Mouse (Mus musculus): ENCODE data around the gene Ednra.

Ednra gene

GRCm38 (mm10) chr8:77724046-77724930, at the start of gene Ednra:
Ednra (minus strand) TSS chr8:77724464.
- DNase-seq (ENCODE audit: low spot score) = no peak

- no peak for DNase-seq (ENCODE audit: low spot score)
These were observed 49.6 kb upstream of the Ednra start for GRCm38 (mm10) chr8:77773831-77774230.

- no peak for DNase-seq (ENCODE audit: low spot score)
These were observed 49.0 kb upstream of the Ednra start for GRCm38 (mm10) chr8:77773256-77773655.

DNA sequence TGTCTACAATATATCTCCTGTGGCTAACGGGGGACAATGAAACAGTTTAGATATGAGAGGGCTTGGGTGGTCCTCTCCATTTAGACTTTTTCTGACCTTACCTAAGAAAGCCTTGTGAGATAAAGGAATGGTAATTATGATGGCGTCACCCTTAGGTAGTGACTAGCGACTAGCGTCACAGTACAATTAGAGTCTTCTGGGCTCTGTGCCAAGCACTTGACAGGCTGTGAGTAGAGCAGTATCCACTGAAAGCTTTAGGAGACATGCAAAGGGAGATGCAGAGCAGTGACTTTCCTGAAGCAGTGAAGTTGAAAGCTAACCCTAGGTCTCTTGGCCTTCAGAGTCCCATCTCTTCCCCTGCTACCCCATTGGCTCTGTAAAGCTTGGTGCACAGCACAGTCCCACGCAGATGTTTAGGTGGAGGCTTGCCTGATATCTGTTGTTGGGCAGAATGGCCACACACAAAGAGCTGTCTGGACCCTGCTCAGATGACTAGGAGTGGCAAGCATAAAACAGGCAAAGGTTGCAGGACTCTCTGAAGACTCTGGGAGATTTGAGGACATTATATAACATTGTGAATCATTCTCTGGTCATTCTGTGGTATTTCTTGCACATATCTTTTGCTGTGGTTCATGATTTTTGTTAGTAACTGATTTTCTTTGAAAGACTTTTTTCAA, 48.1 kb upstream of the Ednra start:
- DNase-seq (ENCODE audit: low spot score) = no peak

- DNase-seq (ENCODE audit: low spot score) = no peak
These were observed 46.7 kb upstream of the Ednra start for GRCm38 (mm10) chr8:77770966-77771365.

DNA sequence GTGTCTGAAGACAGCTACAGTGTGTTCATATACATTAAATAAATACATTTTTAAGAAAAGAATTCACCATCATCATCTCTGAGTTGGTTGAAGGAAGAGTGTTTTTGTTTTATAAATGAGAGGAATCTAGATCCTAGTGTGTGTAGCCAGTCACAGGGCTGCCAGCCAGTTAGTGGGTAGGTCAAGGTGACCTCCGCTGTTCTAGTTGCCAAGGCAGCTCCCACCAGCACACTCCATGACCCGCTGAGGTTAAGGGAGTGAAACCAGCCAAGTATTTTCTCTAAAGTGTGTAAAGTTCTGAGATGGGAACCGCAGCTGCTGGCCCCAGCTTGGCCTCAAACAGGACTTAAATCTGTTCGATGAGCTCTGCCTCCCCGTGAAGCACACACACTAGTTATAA, 44.7 kb upstream of the Ednra start:
- DNase-seq (ENCODE audit: low spot score) = no peak

DNA sequence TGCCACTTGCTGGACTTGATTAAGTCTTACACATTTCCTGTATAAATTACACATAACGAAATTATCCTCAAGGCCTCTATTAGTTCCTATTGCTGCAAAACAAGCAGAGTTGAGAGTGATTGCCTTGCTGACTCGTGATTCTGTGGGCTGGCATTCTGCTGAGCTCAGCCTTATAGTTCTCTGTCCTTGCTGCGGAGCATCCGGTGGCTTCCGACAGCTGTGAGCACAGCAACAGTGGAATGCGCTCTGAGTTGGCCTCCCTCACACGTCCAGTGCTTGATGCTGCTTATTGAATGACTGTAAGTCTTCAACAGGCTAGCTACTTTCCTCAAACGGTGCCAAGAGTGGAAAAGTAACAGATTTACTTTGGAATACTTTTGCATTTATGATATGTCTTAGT, 40.0 kb upstream of the Ednra start:
- DNase-seq (ENCODE audit: low spot score) = no peak

GRCm38 (mm10) chr8:77762967-77763366, 38.7 kb upstream of the Ednra start:
- DNase-seq (ENCODE audit: low spot score) = no peak

DNA sequence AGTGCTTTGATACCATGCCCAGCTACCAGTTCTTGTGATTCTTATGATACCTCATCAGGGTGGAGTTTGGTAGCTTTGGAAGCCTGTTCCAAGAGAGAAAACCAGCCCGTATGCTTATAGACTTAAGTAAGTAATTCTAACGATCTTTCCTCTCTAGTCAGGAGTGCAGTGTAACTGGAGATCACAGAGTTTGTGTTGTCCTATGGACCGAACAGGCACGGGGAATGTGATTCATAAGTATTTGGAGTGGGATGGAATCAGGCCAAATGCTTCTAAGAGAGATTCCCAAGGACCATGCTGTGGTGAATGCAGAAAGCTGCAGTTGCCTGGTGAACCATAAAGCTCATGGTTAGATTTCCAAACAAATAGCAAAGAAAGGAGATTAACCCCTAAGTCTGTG, 31.2 kb upstream of the Ednra start:
- no peak for DNase-seq (ENCODE audit: low spot score)

- DNase-seq (ENCODE audit: low spot score) = no peak
These were observed 29.5 kb upstream of the Ednra start for GRCm38 (mm10) chr8:77753796-77754195.

DNA sequence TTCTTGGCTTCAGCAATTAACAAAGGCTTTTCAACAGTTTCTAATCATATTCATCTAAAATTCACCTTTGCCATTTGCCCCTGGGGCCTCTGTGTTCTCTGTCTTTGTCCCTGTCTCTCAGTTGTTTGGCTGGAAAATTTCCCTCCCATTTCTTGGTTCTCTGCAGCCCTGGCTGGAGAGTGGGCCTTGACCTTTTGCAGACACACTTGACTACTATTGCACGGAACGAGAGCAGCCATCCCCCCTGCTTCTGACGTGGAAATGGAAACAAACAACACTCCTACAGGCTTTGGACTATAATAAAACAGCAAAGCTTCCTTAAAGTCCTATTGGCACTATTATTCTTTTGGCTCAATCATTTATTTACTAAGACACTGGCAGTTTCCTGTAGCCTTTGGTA, 27.8 kb upstream of the Ednra start:
- DNase-seq (ENCODE audit: low spot score) = no peak

DNA sequence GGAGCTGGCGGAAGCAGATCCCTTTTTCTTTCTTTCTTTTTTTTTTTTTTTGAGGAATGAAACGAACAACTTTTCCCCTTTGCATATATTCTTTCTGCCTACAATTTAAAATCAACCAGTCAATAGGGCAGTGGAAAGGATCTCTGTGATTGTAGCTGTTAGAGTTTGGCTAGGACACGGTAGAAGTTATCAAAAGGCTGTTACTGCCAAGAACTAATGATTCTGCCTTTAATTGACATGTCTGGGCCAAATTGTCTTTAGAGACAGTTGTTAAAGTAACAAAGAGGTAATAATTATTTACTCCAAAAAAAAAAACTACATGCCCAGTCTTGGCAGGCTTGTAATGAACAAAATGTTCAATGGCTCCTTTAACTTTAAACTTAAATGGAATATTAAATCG, 26.1 kb upstream of the Ednra start:
- no peak for DNase-seq (ENCODE audit: low spot score)

GRCm38 (mm10) chr8:77744476-77744875, 20.2 kb upstream of the Ednra start:
- no peak for DNase-seq (ENCODE audit: low spot score)

DNA sequence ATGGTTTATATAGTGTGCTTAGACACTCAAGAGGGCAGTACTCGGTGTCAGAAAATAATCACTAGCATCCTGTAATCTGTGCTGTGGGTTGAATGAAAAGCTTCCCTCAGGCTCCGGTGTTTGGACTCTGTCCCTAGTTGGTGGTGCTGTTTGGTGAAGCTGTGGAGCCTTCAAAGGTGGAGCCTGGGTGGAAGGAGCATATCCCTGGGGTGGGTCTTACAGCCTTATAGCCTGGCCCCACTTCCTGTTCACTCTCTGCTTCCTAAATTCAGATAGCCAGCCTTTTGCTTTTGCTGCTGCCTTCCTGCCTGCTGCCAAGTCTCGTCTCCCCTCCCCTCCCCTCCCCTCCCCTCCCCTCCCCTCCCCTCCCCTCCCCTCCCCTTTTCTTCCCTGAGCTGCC, 18.1 kb upstream of the Ednra start:
- DNase-seq (ENCODE audit: low spot score) = no peak

GRCm38 (mm10) chr8:77741050-77741777, 16.9 kb upstream of the Ednra start:
- no peak for DNase-seq (ENCODE audit: low spot score)

DNA sequence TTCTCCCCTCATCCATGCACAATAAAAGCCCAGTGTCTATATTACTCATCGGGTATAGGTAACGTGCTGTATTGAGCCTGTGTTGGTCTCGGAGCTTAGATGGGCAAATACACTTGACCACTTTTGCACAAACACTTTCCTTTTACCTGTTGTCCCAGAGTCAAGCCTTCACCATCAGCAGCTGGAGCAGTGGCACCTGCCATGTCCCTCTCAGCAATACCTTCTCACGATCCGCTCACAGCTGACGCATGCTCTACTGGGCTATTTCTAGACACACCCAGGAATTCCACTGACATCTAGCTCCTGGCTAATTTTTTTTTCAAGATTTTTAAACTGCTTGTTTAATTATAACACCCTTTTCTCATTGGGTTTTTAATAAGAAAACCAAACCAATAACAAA, 14.2 kb upstream of the Ednra start:
- no peak for DNase-seq (ENCODE audit: low spot score)

DNA sequence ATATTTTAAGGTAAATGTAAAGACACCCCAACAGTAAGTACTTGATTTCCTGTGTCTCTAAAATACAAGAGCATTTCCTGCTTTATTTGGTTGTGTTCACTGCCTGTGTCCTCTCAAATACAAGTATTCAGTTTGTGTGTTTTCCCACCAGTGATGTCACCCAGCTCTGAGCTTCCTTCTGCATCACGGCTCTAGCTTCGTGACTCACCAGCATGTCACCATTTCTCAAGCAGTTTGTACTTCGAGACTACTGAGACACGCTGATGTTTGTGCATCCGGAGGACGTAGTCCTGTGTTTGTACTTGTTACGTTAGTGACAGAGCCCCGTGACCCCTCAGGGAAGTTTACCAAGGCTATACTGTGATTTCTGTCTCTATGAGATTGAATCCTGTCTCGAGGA, 13.1 kb upstream of the Ednra start:
- DNase-seq (ENCODE audit: low spot score) = no peak

GRCm38 (mm10) chr8:77733792-77734191, 9.5 kb upstream of the Ednra start:
- no peak for DNase-seq (ENCODE audit: low spot score)

DNA sequence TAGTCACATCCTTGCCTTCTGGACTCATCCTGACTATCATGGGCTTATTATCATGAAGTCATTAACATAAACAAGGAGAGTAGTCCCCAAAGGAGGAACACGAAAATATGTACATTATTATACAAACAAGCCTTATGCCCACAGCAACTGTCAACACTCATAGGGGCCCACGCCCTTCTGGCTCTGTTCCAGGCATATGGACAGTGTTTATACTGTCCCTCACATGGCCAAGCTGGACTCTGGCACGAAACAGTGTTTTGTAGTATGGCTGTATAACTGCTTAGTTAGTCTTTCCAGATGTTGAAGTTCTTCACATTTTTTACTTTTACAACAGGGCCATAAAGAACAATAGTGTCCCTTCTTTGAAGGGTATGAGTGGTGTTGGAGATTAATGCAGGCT, 8.7 kb upstream of the Ednra start:
- no peak for DNase-seq (ENCODE audit: low spot score)

DNA sequence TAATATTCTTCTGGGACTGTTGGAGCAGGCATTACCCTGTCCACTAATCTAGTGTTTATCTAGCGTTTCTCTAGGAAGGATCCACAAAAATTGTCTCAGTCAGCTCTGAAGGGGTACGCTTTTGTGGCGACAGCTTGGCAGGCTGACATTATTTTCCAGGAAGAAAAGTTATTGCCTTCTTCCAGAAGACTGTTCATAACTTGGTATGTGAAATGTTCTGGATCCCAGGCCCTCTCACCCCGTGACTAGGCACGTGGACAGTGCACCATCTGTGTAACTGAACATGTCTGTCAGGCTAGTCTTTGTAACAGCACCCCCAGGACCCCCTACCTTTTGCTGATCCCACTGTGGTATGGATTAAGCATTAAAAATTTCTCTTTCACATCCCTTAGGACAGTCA, 1.1 kb upstream of the Ednra start:
- DNase-seq (ENCODE audit: low spot score) = no peak

- no peak for DNase-seq (ENCODE audit: low spot score)
These were observed 674 bp downstream of the Ednra start for GRCm38 (mm10) chr8:77723534-77724045.

GRCm38 (mm10) chr8:77723018-77723417, 1.2 kb downstream of the Ednra start:
- DNase-seq (ENCODE audit: low spot score) = no peak

DNA sequence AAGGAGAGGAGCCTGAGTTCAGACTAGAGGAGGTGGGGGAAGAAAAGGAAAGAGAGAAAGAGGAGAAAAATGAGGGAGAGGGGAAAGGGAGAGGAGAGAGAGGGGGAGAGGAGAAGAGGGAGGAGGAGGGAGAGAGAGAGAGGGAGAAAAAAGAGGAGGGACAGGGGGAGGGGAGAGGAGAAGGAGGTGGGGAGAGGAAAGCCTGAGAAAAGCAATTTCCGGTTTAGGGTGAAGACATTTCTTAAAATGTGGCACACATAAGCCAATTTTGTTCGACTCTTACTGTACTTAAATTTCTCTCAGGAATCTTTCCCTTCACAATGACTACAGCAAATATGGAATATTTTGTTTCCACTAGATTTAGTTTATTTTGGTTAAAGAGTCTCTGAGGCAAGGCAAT, 5.3 kb downstream of the Ednra start:
- no peak for DNase-seq (ENCODE audit: low spot score)
